Mouse (Mus musculus): Measurements from ENCODE around the gene Ppp2r5c. TPM values are rescaled to one million over a fixed set of nuclear protein-coding genes. Genes with fewer than 3 reads are reported as not detected.

Ppp2r5c gene
- polyA plus RNA-seq (2012; ENCODE audit: insufficient read depth, low replicate concordance): 5.1 and 24.4 TPM in 2 replicates

- Histone ChIP-seq H3K27me3 (replicated peaks) (peaks cover 14% of the 10 kb centered on the region), H3K4me1 (peaks cover 35% of the 10 kb centered on the region), H3K9me3 (peaks cover under 1% of the 10 kb centered on the region; the same call in 1 of the 2 replicates), H3K4me3 (replicated peaks) (peak within 1 kb of the TSS; percentile 94), H3K36me3 (replicated peaks; ENCODE audit: low read length) (peaks cover 29% of the 10 kb centered on the region)
- no peak for TF ChIP-seq FLI1 (IDR thresholded peaks at IDR 0.05; ENCODE audit: low read length)
- no peak for TF ChIP-seq GATA1 (IDR thresholded peaks at IDR 0.05; ENCODE audit: borderline replicate concordance, low read length)
Observed at GRCm38 (mm10) chr12:110446290-110447170, at the start of gene Ppp2r5c. Ppp2r5c (plus strand) TSS chr12:110447120.

- H3K4me1 ChIP-seq: no peaks in the 10 kb centered on the region; the same call in 1 of the 2 replicates
- H3K4me3 ChIP-seq (replicated peaks): no peak overlapping the region
- H3K36me3 ChIP-seq (replicated peaks; ENCODE audit: low read length): no peaks in the 10 kb centered on the region
- H3K9me3 ChIP-seq: peaks cover 16% of the 10 kb centered on the region
- peaks cover 16% of the 10 kb centered on the region for H3K27me3 ChIP-seq (replicated peaks)
- no peak for TF ChIP-seq GATA1 (IDR thresholded peaks at IDR 0.05; ENCODE audit: borderline replicate concordance, low read length)
- no peak for TF ChIP-seq FLI1 (IDR thresholded peaks at IDR 0.05; ENCODE audit: low read length)
Observed at GRCm38 (mm10) chr12:110398351-110398750, 48.6 kb upstream of the Ppp2r5c start.

DNA sequence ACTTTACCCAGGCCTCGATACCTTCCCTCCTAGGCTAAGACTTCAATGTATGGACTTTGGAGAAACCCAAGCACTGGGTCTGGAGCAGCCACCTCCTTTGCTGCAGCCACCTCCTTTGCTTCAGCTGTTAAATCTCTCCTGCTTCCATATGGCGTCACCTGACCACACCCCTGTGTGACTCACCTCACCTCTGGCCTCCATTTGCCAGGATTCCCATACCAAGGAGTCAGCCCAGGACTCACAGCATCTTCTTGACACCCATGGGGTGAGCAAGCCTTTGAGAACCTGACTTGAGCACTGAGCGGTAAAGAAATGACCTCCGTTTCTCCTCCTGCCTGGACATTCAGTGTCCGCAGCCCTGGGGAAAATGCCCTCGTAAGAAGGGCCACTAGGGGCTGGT is 47.8 kb upstream of the Ppp2r5c start:
- Histone ChIP-seq H3K27me3 (replicated peaks) (peaks cover 12% of the 10 kb centered on the region), H3K36me3 (replicated peaks; ENCODE audit: low read length) (no peaks in the 10 kb centered on the region), H3K4me1 (no peaks in the 10 kb centered on the region; the same call in 1 of the 2 replicates), H3K4me3 (replicated peaks) (no peak overlapping the region), H3K9me3 (peaks cover 16% of the 10 kb centered on the region)
- TF ChIP-seq GATA1 (IDR thresholded peaks at IDR 0.05; ENCODE audit: borderline replicate concordance, low read length): no peak
- TF ChIP-seq FLI1 (IDR thresholded peaks at IDR 0.05; ENCODE audit: low read length): no peak

GRCm38 (mm10) chr12:110400936-110401335 is 46.0 kb upstream of the Ppp2r5c start:
- H3K4me1 ChIP-seq: no peaks in the 10 kb centered on the region; the same call in 1 of the 2 replicates
- no peaks in the 10 kb centered on the region for H3K36me3 ChIP-seq (replicated peaks; ENCODE audit: low read length)
- H3K9me3 ChIP-seq: peaks cover 16% of the 10 kb centered on the region
- TF ChIP-seq GATA1 (IDR thresholded peaks at IDR 0.05; ENCODE audit: borderline replicate concordance, low read length): no peak
- TF ChIP-seq FLI1 (IDR thresholded peaks at IDR 0.05; ENCODE audit: low read length): no peak
- H3K27me3 ChIP-seq (replicated peaks): peaks cover 13% of the 10 kb centered on the region
- H3K4me3 ChIP-seq (replicated peaks): no peak overlapping the region

DNA sequence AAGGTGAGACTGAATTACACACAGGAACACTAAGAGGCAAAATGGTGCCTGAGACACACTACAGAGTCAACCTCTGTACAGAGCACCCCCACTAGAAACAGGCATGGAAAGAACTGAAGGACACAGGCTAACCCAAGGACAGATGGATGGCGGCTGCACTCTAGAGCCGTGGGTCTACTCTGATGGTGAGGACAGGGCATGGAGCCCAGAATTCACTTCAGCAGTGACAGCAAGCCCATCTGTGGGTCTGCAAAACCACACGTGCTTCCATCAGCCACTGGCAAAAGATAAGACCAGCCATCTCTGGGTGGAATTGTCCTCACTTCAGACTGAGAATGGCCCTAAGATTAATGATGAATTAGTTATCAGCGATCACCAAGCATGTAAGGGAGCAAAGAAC is 45.0 kb upstream of the Ppp2r5c start:
- Histone ChIP-seq H3K27me3 (replicated peaks) (peaks cover 18% of the 10 kb centered on the region), H3K4me1 (no peaks in the 10 kb centered on the region; the same call in 1 of the 2 replicates), H3K36me3 (replicated peaks; ENCODE audit: low read length) (no peaks in the 10 kb centered on the region), H3K9me3 (peaks cover 12% of the 10 kb centered on the region), H3K4me3 (replicated peaks) (no peak overlapping the region)
- TF ChIP-seq FLI1 (IDR thresholded peaks at IDR 0.05; ENCODE audit: low read length) (no peak), GATA1 (IDR thresholded peaks at IDR 0.05; ENCODE audit: borderline replicate concordance, low read length) (no peak)

GRCm38 (mm10) chr12:110416244-110416643 is 30.7 kb upstream of the Ppp2r5c start:
- H3K27me3 ChIP-seq (replicated peaks): peaks cover 4% of the 10 kb centered on the region
- no peaks in the 10 kb centered on the region for H3K9me3 ChIP-seq
- no peaks in the 10 kb centered on the region for H3K36me3 ChIP-seq (replicated peaks; ENCODE audit: low read length)
- H3K4me3 ChIP-seq (replicated peaks): peak overlapping the region; percentile 72
- TF ChIP-seq GATA1 (IDR thresholded peaks at IDR 0.05; ENCODE audit: borderline replicate concordance, low read length) (no peak), FLI1 (IDR thresholded peaks at IDR 0.05; ENCODE audit: low read length) (no peak)
- H3K4me1 ChIP-seq: peaks cover 26% of the 10 kb centered on the region

GRCm38 (mm10) chr12:110417023-110417986 is 29.6 kb upstream of the Ppp2r5c start:
- H3K4me1 ChIP-seq: peaks cover 26% of the 10 kb centered on the region
- TF ChIP-seq GATA1 (IDR thresholded peaks at IDR 0.05; ENCODE audit: borderline replicate concordance, low read length): no peak
- no peak for TF ChIP-seq FLI1 (IDR thresholded peaks at IDR 0.05; ENCODE audit: low read length)
- H3K36me3 ChIP-seq (replicated peaks; ENCODE audit: low read length): no peaks in the 10 kb centered on the region
- H3K27me3 ChIP-seq (replicated peaks): peaks cover 7% of the 10 kb centered on the region
- no peaks in the 10 kb centered on the region for H3K9me3 ChIP-seq
- peak overlapping the region; percentile 38 for H3K4me3 ChIP-seq (replicated peaks)

- Histone ChIP-seq H3K4me1 (peaks cover 26% of the 10 kb centered on the region), H3K4me3 (replicated peaks) (peak overlapping the region; percentile 74), H3K27me3 (replicated peaks) (peaks cover 15% of the 10 kb centered on the region), H3K36me3 (replicated peaks; ENCODE audit: low read length) (no peaks in the 10 kb centered on the region), H3K9me3 (no peaks in the 10 kb centered on the region)
- no peak for TF ChIP-seq GATA1 (IDR thresholded peaks at IDR 0.05; ENCODE audit: borderline replicate concordance, low read length)
Observed at GRCm38 (mm10) chr12:110417987-110418734, 28.8 kb upstream of the Ppp2r5c start.
